Mouse (Mus musculus) layer of hippocampus, adult 11-12 months (tissue): ENCODE measurements at regions not wholly inside any gene's neighbourhood (a gene's known extent, or its start where the extent isn't known, plus 50 kb on each side); places are given as distances from the start of the nearest gene placed in this dataset.
A peak's percentile ranks its signal among the peaks of the same experiment; 100 is the strongest.

Source experiments
- DNase-seq: peaks from one replicate; pipeline ENCODE4 v3.0.0; 2022; ENCODE audit warnings: low spot score

GRCm38 (mm10) chr3:35688111-35688510 is 65.8 kb upstream of the Atp11b start:
- no peak for DNase-seq

GRCm38 (mm10) chr3:35688781-35689180 is 65.1 kb upstream of the Atp11b start:
- peak; percentile 17 for DNase-seq

DNA sequence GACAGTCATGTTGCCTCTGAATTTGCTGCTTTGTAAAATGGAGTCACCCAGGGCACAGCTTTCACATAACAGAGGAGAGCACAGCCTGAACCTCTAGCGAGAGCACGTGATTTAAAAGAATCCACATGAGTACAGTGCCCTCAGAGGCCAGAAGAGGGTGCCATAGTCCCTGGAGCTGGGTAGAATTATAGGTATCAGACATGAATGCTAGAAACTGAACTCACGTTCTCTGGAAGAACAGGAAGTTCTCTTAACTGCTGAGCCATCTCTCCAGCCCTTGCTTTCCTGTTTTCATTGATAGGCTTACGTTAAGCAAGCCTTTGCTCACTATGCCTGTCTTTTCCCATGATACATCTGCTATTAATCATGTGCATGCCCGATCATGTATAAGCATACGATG is 60.9 kb upstream of the Atp11b start:
- peak; percentile 78 for DNase-seq

- no peak for DNase-seq
These were observed 60.4 kb upstream of the Atp11b start for GRCm38 (mm10) chr3:35693551-35693950.

DNA sequence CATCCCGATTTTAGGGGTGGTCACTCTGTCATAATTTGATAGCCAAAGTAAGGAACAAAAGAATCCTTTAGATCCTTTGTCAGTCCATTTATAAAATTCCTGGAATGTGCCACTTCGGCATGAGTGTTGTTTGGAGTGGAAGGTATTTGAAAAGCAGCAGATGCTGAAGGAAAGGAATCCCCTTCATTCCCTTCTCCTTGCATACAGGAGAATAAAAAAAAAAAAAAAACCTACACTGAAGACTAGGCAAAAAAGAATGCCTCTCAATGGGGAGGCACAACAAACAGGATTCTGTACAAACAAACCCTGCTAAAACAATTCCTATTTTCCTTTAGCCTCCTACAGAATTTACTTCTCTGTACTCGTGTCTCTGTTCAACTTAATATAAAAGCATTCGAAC is 59.7 kb upstream of the Atp11b start:
- no peak for DNase-seq

GRCm38 (mm10) chr3:35695859-35696258 is 58.0 kb upstream of the Atp11b start:
- no peak for DNase-seq

GRCm38 (mm10) chr3:35699266-35699665 is 54.6 kb upstream of the Atp11b start:
- DNase-seq = no peak

DNA sequence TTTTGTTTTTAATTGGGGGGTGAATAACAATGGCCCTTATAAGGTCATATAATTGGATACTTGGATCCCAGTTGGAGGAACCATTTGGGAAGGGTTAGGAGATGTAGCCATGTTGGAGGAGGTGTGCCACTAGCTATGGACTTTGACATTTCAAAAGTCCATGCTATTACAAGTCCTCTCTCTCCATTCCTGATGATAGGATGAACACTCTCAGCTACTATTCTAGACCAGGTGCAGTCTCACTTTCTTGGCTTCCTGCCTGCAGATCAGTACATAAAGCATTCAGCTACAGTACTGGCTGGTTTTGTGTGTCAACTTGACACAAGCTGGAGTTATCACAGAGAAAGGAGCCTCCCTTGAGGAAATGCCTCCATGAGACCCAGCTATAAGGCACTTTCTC is 53.9 kb upstream of the Atp11b start:
- DNase-seq = no peak

GRCm38 (mm10) chr3:35703528-35704327 is 50.2 kb upstream of the Atp11b start:
- DNase-seq = no peak
